In the genomic region with DNA sequence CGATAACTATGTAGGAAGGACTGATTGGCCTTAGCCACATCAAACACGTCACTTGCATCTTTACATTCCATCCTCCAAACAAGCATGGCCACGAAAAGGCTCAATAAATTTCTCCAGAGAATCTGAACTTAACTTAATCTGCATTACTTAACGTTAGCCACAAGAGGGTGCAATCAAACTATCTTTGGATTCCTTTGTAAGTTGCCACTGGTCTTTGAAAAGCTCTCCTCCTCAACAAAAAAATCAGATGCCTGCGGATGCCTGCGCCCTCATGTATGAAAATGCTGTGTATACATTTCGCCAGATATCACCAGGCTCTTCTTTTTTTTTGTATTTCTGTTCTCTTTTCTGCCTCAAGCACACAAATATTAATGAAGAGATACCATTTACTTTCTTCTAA, we compare ENCODE assay signal across 10 mouse cellular contexts. TPM values are rescaled to one million over a fixed set of nuclear protein-coding genes. Genes with fewer than 3 reads are reported as not detected.
DNase-seq lines count a peak whose midpoint lies in the region; ATAC-seq and TF ChIP-seq lines count a peak whose summit lies in the region.
"Had no signal": no experiment of that assay in that cellular context is flagged by ENCODE, and none has a peak within 500 bp of the region (broad histone marks: within the 10 kb centered on the region; RNA-seq: fewer than 3 reads in every experiment).

No protein-coding gene starts in this region.

- H3K4me3 ChIP-seq in lung, adult 2 months (replicated peaks; ENCODE audit: extremely low read depth, low read depth, low read length): no peak overlapping the region
- H3K4me3 ChIP-seq in forebrain, postnatal 0 days (ENCODE audit: low read depth, low read length): no peak overlapping the region
- no peak overlapping the region for H3K4me3 ChIP-seq in stomach, postnatal 0 days (ENCODE audit: low read depth, low read length)
- H3K4me3 ChIP-seq: myocyte had no signal

- no peaks in the 10 kb centered on the region for H3K4me1 ChIP-seq in lung, adult 2 months (ENCODE audit: control insufficient read depth, insufficient read depth, low read length)
- no peaks in the 10 kb centered on the region for H3K4me1 ChIP-seq in forebrain, postnatal 0 days (ENCODE audit: insufficient read depth)
- no peaks in the 10 kb centered on the region for H3K4me1 ChIP-seq in stomach, postnatal 0 days (replicated peaks; ENCODE audit: control insufficient read depth, insufficient read depth)

- DNase-seq in adrenal gland, postnatal 14 days: peak; percentile 6
- DNase-seq in adrenal gland, adult 8-10 months: no peak
- no peak for DNase-seq in lung, adult 2 months
- no peak for DNase-seq in lung, adult 18-20 months
- DNase-seq in brain, embryonic 18.5 days (ENCODE audit: low read depth, low spot score): peak; percentile 74
- DNase-seq in forebrain, postnatal 0 days: peak; percentile 85
- no peak for DNase-seq in stomach, postnatal 0 days (ENCODE audit: low spot score)

- no peak overlapping the region for H3K27ac ChIP-seq in forebrain, postnatal 0 days (ENCODE audit: low read depth, low read length)
- H3K27ac ChIP-seq in stomach, postnatal 0 days (replicated peaks): no peak overlapping the region

- no peak for TF ChIP-seq EP300 in stomach, postnatal 0 days (optimal IDR thresholded peaks at IDR 0.05)

- H3K27me3 ChIP-seq in forebrain, postnatal 0 days (ENCODE audit: insufficient read depth, low read length): no peaks in the 10 kb centered on the region
- H3K27me3 ChIP-seq in stomach, postnatal 0 days (ENCODE audit: control insufficient read depth, insufficient read depth, low read length): no peaks in the 10 kb centered on the region

- ATAC-seq in forebrain, postnatal 0 days: peak; percentile 71
- ATAC-seq in stomach, postnatal 0 days (ENCODE audit: low FRiP score, low TSS enrichment): no peak
- no peak for ATAC-seq in erythroid progenitor cell, adult 5-6 weeks (replicated peaks; ENCODE audit: low FRiP score, poor library complexity, severe bottlenecking)

- 0 out of 2 replicates have a peak, but pooled peaks have one; percentile 7 for TF ChIP-seq CTCF in lung, adult 2 months (IDR thresholded peaks at IDR 0.05; ENCODE audit: insufficient read depth, low read length)
- TF ChIP-seq CTCF in forebrain, postnatal 0 days (IDR thresholded peaks at IDR 0.05; ENCODE audit: low read depth): peak; percentile 84
- TF ChIP-seq CTCF in stomach, postnatal 0 days (IDR thresholded peaks at IDR 0.05; ENCODE audit: low read depth): peak; percentile 80

- H3K9me3 ChIP-seq in forebrain, postnatal 0 days (ENCODE audit: low read length): no peaks in the 10 kb centered on the region
- H3K9me3 ChIP-seq in stomach, postnatal 0 days (ENCODE audit: control insufficient read depth, low read length): no peaks in the 10 kb centered on the region

- TF ChIP-seq POLR2A in lung, adult 2 months (IDR thresholded peaks at IDR 0.05; ENCODE audit: borderline replicate concordance, extremely low read depth, low read depth, low read length): no peak

- no peaks in the 10 kb centered on the region for H3K36me3 ChIP-seq in forebrain, postnatal 0 days (ENCODE audit: insufficient read depth)
- H3K36me3 ChIP-seq in stomach, postnatal 0 days (ENCODE audit: control insufficient read depth, insufficient read depth, low read length): no peaks in the 10 kb centered on the region

- 22% methylated on average over 7 of the region's 7 CpGs for WGBS in lung, adult 2 months
- 17% methylated on average over 7 of the region's 7 CpGs for WGBS in forebrain, postnatal 0 days
- 20% methylated on average over 7 of the region's 7 CpGs for WGBS in stomach, postnatal 0 days

- H3K4me2 ChIP-seq in forebrain, postnatal 0 days (ENCODE audit: low read depth): no peak overlapping the region
- H3K4me2 ChIP-seq in stomach, postnatal 0 days (replicated peaks; ENCODE audit: low read depth): no peak overlapping the region

- no peak overlapping the region for H3K9ac ChIP-seq in forebrain, postnatal 0 days
- no peak overlapping the region for H3K9ac ChIP-seq in stomach, postnatal 0 days (ENCODE audit: low read length)

RNA-seq across cellular contexts. Expression of a gene that starts 23.3 kb away (rescaled TPM):
- not detected in 2 replicates for total RNA-seq in adrenal gland, postnatal 14 days (2021)
- total RNA-seq in adrenal gland, adult 8-10 months (2022): not detected
- polyA plus RNA-seq in lung, adult 2 months (2012; rRNA removed): not detected in 2 replicates
- total RNA-seq in forebrain, postnatal 0 days (2014; rRNA removed): 0.85 and 1.1 TPM in 2 replicates
- polyA plus RNA-seq in forebrain, postnatal 0 days (2015; fragmentation: Nextera tagmentation; extraction: Ambion mirVana): 0.70 and 0.84 TPM in 2 replicates
- 0.07 TPM in 2 replicates for polyA plus RNA-seq in stomach, postnatal 0 days (2015; fragmentation: Nextera tagmentation; extraction: Ambion mirVana)
- not detected in 2 replicates for total RNA-seq in erythroid progenitor cell, adult 5-6 weeks (2015; ENCODE audit: low replicate concordance)
- not detected in 2 replicates for total RNA-seq in erythroid progenitor cell, adult 5-6 weeks (2017; ENCODE audit: low replicate concordance)
- polyA plus RNA-seq: heart, embryonic 16.5 days; myocyte had no signal

RNA-seq across cellular contexts. Expression of a gene that starts 31.7 kb away (rescaled TPM):
- total RNA-seq in adrenal gland, postnatal 14 days (2021): 0.08 and 0.15 TPM in 2 replicates
- total RNA-seq in adrenal gland, adult 8-10 months (2022): not detected
- 0.20 and 0.47 TPM in 2 replicates for polyA plus RNA-seq in lung, adult 2 months (2012; rRNA removed)
- total RNA-seq in forebrain, postnatal 0 days (2014; rRNA removed): 0.14 TPM in 1 of 2 replicates, not detected in the other
- 0.05 TPM in 1 of 2 replicates, not detected in the other for polyA plus RNA-seq in forebrain, postnatal 0 days (2015; fragmentation: Nextera tagmentation; extraction: Ambion mirVana)
- polyA plus RNA-seq in stomach, postnatal 0 days (2015; fragmentation: Nextera tagmentation; extraction: Ambion mirVana): 2.1 and 2.5 TPM in 2 replicates
- not detected in 2 replicates for total RNA-seq in erythroid progenitor cell, adult 5-6 weeks (2015; ENCODE audit: low replicate concordance)
- total RNA-seq in erythroid progenitor cell, adult 5-6 weeks (2017; ENCODE audit: low replicate concordance): not detected in 2 replicates

Comparison
In these comparisons a context has a peak if more than half of its experiments do, and no peak if none do; other contexts are left out.
1. DNase-seq: peak in adrenal gland, postnatal 14 days (single experiment), brain, embryonic 18.5 days (single experiment) and forebrain, postnatal 0 days (single experiment); none in adrenal gland, adult 8-10 months (single experiment), lung, adult 2 months (single experiment), lung, adult 18-20 months (0 of 2) and stomach, postnatal 0 days (single experiment).
2. CTCF ChIP-seq: peak in every context shown above with its lines; median percentile 84 in forebrain, postnatal 0 days; 80 in stomach, postnatal 0 days; 7 in lung, adult 2 months.